Mouse (Mus musculus) kidney, adult 2 months (tissue): Measurements from ENCODE around the gene Lrrc71.

Experiments
- CTCF ChIP-seq: fragments of 200-500 bp; conservative IDR thresholded peaks from 2 replicates; pipeline ENCODE4 v1.5.1; 2011; ENCODE audit warnings: low read depth, mild to moderate bottlenecking, control low read depth, low read length, moderate library complexity, mixed read lengths; ENCODE audit not compliant: insufficient read depth, insufficient read length
- POLR2A ChIP-seq: fragments of 200-500 bp; IDR thresholded peaks from one replicate; pipeline ENCODE4 v1.6.1; 2011; ENCODE audit warnings: low read depth, low read length, control low read depth

DNA sequence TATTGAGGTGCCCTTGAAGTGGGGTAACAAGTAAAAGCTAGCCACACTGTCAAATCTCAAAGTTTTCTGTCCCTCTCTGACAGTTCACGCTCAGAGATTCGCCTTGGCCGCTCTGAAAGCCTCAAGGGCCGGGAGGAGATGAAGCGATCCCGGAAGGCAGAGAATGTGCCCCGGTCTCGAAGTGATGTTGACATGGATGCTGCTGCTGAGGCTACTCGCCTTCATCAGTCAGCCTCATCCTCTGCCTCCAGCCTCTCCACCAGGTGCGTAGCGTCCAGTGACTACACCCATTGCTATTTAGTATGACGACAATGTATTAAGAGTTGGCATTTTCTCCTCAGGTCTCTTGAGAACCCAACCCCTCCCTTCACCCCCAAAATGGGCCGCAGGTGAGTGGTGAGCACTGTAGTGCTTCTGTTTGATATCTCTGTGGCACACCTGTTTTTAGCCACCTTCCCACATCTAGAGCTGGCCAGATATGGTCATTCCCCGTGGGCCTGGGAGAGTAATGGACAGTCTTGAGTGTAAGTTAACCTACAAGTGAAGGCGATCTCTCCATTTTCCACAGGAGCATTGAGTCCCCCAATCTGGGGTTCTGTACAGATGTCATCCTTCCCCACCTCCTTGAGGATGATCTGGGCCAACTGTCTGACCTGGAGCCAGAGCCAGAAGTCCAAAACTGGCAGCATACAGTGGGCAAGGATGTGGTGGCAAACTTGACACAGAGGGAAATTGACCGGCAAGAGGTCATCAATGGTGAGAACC is 22.8 kb downstream of the Lrrc71 start:
- TF ChIP-seq POLR2A (no peak), CTCF (no peak)
